Mouse (Mus musculus) lung, postnatal 0 days (tissue): Measurements from ENCODE around the gene Map3k10. TPM values are rescaled to one million over a fixed set of nuclear protein-coding genes. Genes with fewer than 3 reads are reported as not detected.
"Not testable (repeated sequence)": the region's sequence is repeated elsewhere in the genome, so short reads cannot be mapped to it uniquely, and the experiment has no call there.

ENCODE experiments used
- ATAC-seq: fragments of 200-750 bp; cut with Nextera tagmentation; 2 replicates; pipeline ENCODE4 v1.8.0; 2017; ENCODE audit warnings: moderate library complexity
- DNase-seq: peaks from one replicate; pipeline ENCODE4 v3.0.0-alpha.2; 2016; ENCODE audit warnings: low spot score
- H3K27ac ChIP-seq: fragments of 300-500 bp; sonication (generic); 2 replicates; pipeline ENCODE4 v1.5.1; 2014; ENCODE audit warnings: antibody characterized with exemption, mild to moderate bottlenecking, low read length, mixed read lengths
- H3K27me3 ChIP-seq: fragments of 300-500 bp; sonication (generic); replicated peaks from 2 replicates; pipeline ENCODE4 v1.6.1; 2014; ENCODE audit warnings: low read length, mixed read lengths; ENCODE audit not compliant: insufficient read depth
- H3K36me3 ChIP-seq: fragments of 300-500 bp; sonication (generic); 2 replicates; pipeline ENCODE4 v1.6.1; 2014; ENCODE audit warnings: low read length, mixed read lengths; ENCODE audit not compliant: insufficient read depth
- H3K4me1 ChIP-seq: fragments of 300-500 bp; sonication (generic); 2 replicates; pipeline ENCODE4 v1.6.1; 2014; ENCODE audit warnings: antibody characterized with exemption, low read depth, low read length, mixed read lengths; ENCODE audit not compliant: insufficient read depth
- H3K4me2 ChIP-seq: fragments of 300-500 bp; sonication (generic); replicated peaks from 2 replicates; pipeline ENCODE4 v1.6.1; 2014; ENCODE audit warnings: low read depth, mild to moderate bottlenecking, low read length, moderate library complexity, mixed read lengths
- H3K4me3 ChIP-seq: fragments of 300-500 bp; sonication (generic); 2 replicates; pipeline ENCODE4 v1.5.1; 2014; ENCODE audit warnings: low read depth, low read length
- H3K9ac ChIP-seq: fragments of 300-500 bp; sonication (generic); replicated peaks from 2 replicates; pipeline ENCODE4 v1.6.1; 2014; ENCODE audit warnings: low read depth, mild to moderate bottlenecking
- H3K9me3 ChIP-seq: fragments of 300-500 bp; sonication (generic); 2 replicates; pipeline ENCODE4 v1.6.1; 2016; ENCODE audit warnings: low read length, mixed read lengths
- CTCF ChIP-seq: IDR thresholded peaks from 2 replicates; pipeline ENCODE4 v1.5.1; 2016; ENCODE audit warnings: antibody characterized with exemption, mild to moderate bottlenecking
- EP300 ChIP-seq: IDR thresholded peaks from 2 replicates; pipeline ENCODE4 v1.6.1; 2016; ENCODE audit warnings: antibody characterized with exemption, mild to moderate bottlenecking, control low read depth
- WGBS: fragments of 180-500 bp; shearing (Covaris S2); extraction: QIAGEN DNeasy Blood & Tissue Kit; methylation state at CpG from one replicate; pipeline ENCODE4 v1.1.7; 2014; 5-methylcytosine and 5-hydroxymethylcytosine counted together
- polyA plus RNA-seq: library from polyadenylated mRNA; unstranded; fragments of >200 nt; fragmentation: Nextera tagmentation; extraction: Ambion mirVana; gene quantifications from 2 replicates; pipeline ENCODE4 v1.2.1, GENCODE M21; 2015

The Map3k10 gene
- polyA plus RNA-seq, 1 experiment from 2014 or later, result 4.9 TPM

DNA sequence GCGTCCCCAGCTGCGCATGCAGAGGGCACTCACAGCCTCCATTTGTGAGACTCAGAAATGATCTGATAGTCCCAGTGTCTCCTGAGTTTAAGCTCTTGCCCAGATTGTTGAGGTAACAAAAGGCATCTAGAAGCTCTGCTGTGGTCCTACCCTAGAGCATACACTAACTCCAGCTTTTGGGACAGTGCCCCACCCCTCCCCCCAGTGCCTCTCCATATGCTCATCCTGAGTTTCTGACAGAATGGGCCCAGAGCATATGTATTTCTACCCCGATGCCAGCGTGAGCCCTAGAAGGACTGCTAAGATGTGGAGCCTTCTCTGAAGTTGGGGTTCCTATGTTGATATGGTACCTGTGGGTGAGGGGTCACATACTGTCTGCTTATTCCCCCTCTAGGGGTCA lies 43.0 kb downstream of the Map3k10 start:
- H3K4me1 ChIP-seq, result no peaks in the 10 kb centered on the region
- no peaks in the 10 kb centered on the region for H3K9me3 ChIP-seq
- H3K4me3 ChIP-seq, result no peak overlapping the region
- H3K36me3 ChIP-seq, result peaks cover 30% of the 10 kb centered on the region
- TF ChIP-seq EP300 (no peak), CTCF (no peak)
- DNase-seq (no peak), ATAC-seq (no peak)
- 94% methylated on average over 4 of the region's 4 CpGs for WGBS
- H3K9ac ChIP-seq, result no peak overlapping the region
- no peak overlapping the region for H3K4me2 ChIP-seq
- H3K27me3 ChIP-seq, result no peaks in the 10 kb centered on the region
- H3K27ac ChIP-seq, result no peak overlapping the region

DNA sequence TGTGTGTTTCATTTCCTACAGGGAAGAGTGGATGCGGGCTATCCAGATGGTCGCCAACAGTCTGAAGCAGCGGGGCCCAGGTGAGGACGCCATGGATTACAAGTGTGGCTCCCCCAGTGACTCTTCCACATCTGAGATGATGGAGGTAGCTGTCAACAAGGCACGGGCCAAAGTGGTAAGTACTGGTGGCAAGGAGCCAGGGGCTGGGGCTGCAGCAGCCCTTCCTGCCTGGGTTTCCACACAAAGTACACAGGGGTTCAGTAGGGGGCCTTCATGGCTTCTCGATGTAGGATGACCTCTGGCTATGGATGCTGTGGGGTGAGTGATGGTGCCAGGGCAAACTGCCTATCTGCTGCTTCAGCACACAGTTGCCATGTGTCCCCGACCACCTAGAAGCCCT lies 45.6 kb downstream of the Map3k10 start:
- H3K4me2 ChIP-seq, H3K9ac ChIP-seq, ATAC-seq, H3K4me1 ChIP-seq, H3K4me3 ChIP-seq, H3K9me3 ChIP-seq, H3K27me3 ChIP-seq, H3K27ac ChIP-seq, DNase-seq: not testable (repeated sequence)
- peaks cover 21% of the 10 kb centered on the region for H3K36me3 ChIP-seq
- WGBS, result 94% methylated on average over 7 of the region's 7 CpGs

DNA sequence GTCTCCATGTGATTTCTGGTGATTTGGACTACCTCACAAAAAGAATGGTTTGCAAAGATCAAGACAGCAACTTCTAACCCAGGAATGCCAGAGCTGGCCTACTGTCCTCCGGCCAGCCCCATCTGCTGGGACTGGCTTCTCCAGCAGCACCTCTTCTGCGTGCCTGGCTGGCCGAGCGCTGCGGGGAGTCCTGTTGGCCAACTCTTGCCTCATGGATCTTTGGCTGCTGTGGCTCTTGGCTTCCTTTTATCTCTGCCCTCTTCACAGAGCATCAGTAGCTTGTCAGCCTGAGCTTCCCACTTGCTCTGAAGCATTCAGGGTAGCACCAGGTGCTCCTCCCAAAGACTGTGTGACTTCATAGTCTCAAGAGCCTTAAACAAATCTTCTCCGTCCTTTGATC lies 46.2 kb downstream of the Map3k10 start:
- Histone ChIP-seq H3K9me3 (no peaks in the 10 kb centered on the region), H3K4me2 (no peak overlapping the region)

DNA sequence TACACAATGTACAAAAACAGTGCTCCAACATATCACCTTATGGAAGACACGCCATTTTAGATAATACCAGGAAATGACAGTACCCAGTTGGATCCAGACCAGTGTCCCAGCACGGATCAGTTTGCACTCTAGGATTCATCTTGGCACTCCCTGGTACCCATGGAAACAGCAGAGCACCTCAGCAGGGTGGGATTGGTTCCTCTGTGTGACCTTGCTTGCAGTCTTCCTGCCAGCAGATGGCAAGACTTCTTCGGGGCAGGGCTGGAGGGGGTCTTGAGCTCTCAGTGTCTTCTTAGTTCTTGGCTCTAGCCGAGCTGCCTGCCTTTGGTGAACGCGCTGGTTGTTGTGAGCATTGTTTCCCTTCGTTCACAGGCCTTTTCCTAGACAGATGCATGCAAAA lies 46.7 kb downstream of the Map3k10 start:
- Histone ChIP-seq H3K36me3 (peaks cover 28% of the 10 kb centered on the region), H3K27ac (no peak overlapping the region), H3K4me1 (no peaks in the 10 kb centered on the region), H3K27me3 (no peaks in the 10 kb centered on the region), H3K9ac (no peak overlapping the region), H3K4me3 (no peak overlapping the region), H3K4me2 (no peak overlapping the region), H3K9me3 (no peaks in the 10 kb centered on the region)
- 85% methylated on average over 7 of the region's 7 CpGs for WGBS
- no peak for DNase-seq
- no peak for ATAC-seq
- no peak for TF ChIP-seq EP300
- no peak for TF ChIP-seq CTCF

More for the DNA sequence above, 46.2 kb downstream of the Map3k10 start:
- no peaks in the 10 kb centered on the region for H3K4me1 ChIP-seq
- no peak for DNase-seq
- WGBS, result 90% methylated on average over 6 of the region's 6 CpGs
- no peak overlapping the region for H3K9ac ChIP-seq
- H3K4me3 ChIP-seq, result no peak overlapping the region
- no peak overlapping the region for H3K27ac ChIP-seq
- no peaks in the 10 kb centered on the region for H3K27me3 ChIP-seq
- TF ChIP-seq EP300 (no peak), CTCF (no peak)
- peaks cover 24% of the 10 kb centered on the region for H3K36me3 ChIP-seq
- no peak for ATAC-seq

DNA sequence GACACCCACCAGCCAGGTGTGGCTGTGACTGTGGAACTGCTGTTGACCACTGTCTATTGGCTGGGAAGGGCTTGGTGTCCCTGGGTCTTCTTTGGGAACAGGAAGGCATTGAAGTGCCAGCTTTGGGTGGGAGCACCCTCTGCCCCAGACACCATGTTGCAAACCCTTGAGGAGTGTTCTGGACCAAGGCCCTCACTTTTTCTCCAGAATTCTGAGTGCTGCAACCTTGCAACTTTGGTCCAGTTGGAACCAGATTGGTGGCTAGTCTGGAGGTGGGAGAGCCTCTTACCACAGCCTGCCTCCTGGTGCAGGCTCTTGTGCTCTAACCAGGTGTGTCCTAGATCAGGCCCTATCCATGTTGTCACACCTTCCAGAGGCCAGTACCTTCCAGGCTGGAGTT lies 49.4 kb downstream of the Map3k10 start:
- no peaks in the 10 kb centered on the region for H3K27me3 ChIP-seq
- no peak overlapping the region for H3K27ac ChIP-seq
- no peak overlapping the region for H3K9ac ChIP-seq
- peaks cover 27% of the 10 kb centered on the region for H3K36me3 ChIP-seq
- DNase-seq, result no peak
- ATAC-seq, result no peak
- TF ChIP-seq CTCF (no peak), EP300 (no peak)
- no peak overlapping the region for H3K4me2 ChIP-seq
- no peaks in the 10 kb centered on the region for H3K4me1 ChIP-seq
- H3K9me3 ChIP-seq, result no peaks in the 10 kb centered on the region
- no peak overlapping the region for H3K4me3 ChIP-seq

DNA sequence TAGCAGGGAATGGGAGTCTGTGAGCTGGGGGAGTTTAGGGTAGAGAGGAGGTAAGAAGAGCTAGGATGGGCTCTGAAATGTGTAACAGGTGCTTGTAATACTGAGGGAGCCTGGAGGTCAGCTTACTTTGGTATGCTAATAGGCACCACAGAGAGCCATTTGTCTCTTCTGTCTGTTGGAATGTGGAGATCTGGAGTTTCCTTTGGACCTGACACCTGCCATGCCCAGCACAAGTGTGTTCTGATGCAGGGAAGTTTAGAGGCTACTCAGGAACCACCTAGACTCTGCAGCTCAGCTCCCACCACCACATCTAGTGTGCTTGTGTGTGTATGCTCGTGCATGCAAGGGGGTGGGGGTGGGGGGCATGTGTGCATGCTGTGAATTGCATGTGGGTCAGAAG lies 52.2 kb downstream of the Map3k10 start:
- ATAC-seq (no peak), DNase-seq (no peak)
- Histone ChIP-seq H3K4me1 (no peaks in the 10 kb centered on the region), H3K9ac (no peak overlapping the region), H3K27ac (no peak overlapping the region), H3K9me3 (no peaks in the 10 kb centered on the region), H3K27me3 (no peaks in the 10 kb centered on the region), H3K36me3 (peaks cover 26% of the 10 kb centered on the region; the same call in 1 of the 2 replicates), H3K4me2 (no peak overlapping the region), H3K4me3 (no peak overlapping the region)
- WGBS, result 70% methylated on average over 1 of the region's 1 CpGs
- no peak for TF ChIP-seq EP300
- no peak for TF ChIP-seq CTCF

DNA sequence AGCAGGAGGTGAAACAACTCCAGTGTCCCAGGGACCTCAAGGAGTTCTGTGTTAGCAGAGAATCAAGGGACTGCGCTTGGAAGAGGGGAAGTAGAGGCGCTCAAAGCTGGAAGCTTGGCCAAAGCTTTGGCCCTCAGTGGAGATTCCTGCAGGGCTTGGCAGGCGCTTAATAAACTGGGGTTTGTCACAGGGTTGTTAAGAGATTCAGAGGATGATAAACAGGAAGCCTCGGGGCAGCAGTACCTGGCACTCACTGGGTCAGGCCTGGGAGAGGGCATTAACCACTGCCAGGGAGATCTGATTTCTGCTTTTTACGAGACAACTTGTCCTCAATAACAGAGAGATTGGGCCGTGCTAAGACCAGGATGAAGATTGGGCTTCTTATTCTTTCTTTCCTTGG lies 53.4 kb downstream of the Map3k10 start:
- Histone ChIP-seq H3K4me2 (no peak overlapping the region), H3K9me3 (no peaks in the 10 kb centered on the region), H3K36me3 (peaks cover 36% of the 10 kb centered on the region; the same call in 1 of the 2 replicates), H3K4me1 (no peaks in the 10 kb centered on the region), H3K27me3 (no peaks in the 10 kb centered on the region), H3K27ac (no peak overlapping the region), H3K9ac (no peak overlapping the region), H3K4me3 (no peak overlapping the region)
- ATAC-seq, result no peak
- DNase-seq, result no peak
- TF ChIP-seq CTCF (no peak), EP300 (no peak)
- whole genome bisulfite sequencing, result 75% methylated on average over 6 of the region's 6 CpGs
